Mouse (Mus musculus): ENCODE measurements around the gene Lin54. TPM values are rescaled to one million over a fixed set of nuclear protein-coding genes. Genes with fewer than 3 reads are reported as not detected.

Gene Lin54
- polyA plus RNA-seq (2017; shearing (Covaris generic)): 12.7 TPM

GRCm38 (mm10) chr5:100500458-100500961 lies at the start of gene Lin54:
TSS of gene Lin54 (minus strand) at chr5:100500639.

GRCm38 (mm10) chr5:100518049-100519026 lies 17.9 kb upstream of the Lin54 start, which contains the start of gene Cops4:
TSS of gene Cops4 (plus strand) at chr5:100518309.

DNA sequence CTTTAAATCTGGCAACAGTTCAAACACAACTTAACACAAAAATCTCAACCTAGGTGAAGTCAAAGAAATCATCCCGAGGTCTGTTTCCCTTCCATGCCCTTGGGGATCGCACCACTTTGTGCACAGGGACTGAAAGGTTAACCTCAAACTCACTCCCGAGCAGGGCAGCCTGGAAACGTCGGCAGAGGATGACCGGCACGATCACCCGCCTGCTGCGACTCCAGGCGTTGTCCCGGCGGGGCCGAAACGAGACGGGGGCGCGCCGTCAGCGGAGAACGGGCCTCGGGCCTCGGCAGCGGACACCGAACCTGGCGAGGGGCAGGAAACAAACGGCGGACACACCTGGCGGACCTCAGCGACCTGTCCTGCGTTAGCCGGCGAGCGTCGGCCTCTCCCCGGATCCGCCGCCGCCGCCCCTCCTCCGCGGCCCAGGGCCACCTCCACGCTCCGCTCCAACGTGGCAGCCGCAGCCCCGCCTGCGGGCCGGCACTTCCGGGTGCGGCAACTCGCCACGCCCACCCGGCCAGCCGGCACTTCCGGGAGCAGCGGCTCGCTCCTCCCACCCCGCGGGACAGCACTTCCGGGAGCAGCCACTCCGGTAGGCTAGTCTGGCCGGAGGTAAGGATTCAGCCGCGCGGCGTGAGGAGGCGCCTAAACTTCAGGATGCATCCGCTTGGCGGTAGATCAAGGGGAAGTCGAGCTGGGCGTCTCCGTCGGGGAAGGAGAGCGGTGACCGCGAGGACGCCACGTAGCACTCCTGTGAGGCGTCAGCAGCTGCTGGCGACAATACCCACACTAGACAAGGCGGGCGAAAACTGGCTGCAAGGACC lies 84.5 kb downstream of the Lin54 start, which contains the start of gene Sec31a:
Sec31a (minus strand) TSS at position 474 of the 830 bp plus-strand sequence.

Other genes with a start within 250 kb of the Lin54 start
- gene Sec31a, start 84.4 kb downstream of the Lin54 start, polyA plus RNA-seq (2017; shearing (Covaris generic)): 83.5 TPM
- 116 TPM for gene Cops4, start 17.7 kb upstream of the Lin54 start, polyA plus RNA-seq (2017; shearing (Covaris generic))
- 12.9 TPM for gene Plac8, start 71.6 kb upstream of the Lin54 start, polyA plus RNA-seq (2017; shearing (Covaris generic))
- 6.2 TPM for gene Coq2, start 174.5 kb upstream of the Lin54 start, polyA plus RNA-seq (2017; shearing (Covaris generic))
- gene Hpse, start 219.1 kb upstream of the Lin54 start, polyA plus RNA-seq (2017; shearing (Covaris generic)): 0.86 TPM